Mouse (Mus musculus) frontal cortex, postnatal 14 days (tissue): ENCODE data around the gene Hist1h2ae.

Source experiments
- DNase-seq, 2 experiments: peaks; one replicate each; pipeline ENCODE4 v3.0.0; 2022; ENCODE audit warnings: low spot score in 2 of 2

Gene Hist1h2ae

DNA sequence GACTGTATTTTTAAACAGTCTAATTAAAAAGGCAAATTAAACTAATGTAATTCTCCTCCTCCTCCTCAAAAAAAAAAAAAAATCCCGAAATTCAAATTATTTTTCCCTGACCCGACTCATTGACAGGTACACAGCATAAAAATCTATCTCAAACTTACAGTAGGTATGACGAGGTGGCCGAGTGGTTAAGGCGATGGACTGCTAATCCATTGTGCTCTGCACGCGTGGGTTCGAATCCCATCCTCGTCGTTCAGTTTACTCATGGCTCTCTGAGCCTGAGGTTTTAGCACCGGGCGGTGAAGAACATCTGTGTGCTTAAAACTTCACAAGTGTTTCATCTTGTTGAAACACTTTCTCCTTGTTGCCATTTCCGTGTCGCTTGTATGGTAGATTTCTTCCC lies 49.3 kb downstream of the Hist1h2ae start:
- peak; percentile 42 to 74 for DNase-seq
